8 mouse cellular contexts compared by ENCODE assay signal in the genomic region with DNA sequence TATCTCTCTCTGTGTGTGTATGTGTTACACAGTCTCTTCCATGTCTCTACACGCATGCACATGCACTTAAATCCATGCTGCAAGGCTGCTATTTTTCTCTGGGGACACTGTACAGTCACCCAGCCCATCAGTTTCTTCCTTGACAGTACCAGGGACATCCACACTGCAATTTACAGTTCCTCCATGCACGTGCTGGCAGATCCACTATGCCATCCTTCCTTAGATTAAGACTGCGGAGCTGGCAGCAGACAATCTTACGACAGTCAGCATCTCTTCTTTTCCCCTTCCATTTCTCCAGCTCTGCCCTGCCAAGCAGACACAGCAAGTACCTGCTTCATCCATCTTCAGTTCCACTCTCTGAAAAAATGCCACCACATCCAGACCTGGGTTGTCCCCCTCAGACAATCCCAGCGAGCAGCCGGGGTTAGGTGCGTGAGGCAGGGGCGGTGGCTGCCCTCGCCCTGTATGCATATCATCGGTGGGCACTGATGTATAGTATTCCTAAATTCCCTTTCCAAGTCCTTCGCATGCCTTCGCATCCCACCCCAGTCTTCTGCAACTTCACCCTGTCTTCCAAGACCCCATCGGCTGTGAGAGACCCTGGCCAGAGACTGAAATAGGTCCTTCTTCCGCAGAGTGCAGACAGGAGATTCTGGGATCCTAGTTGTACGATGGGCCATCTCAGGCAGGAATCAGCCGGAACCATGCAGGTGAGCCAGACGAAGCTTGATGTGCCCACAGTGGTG.
DNase-seq lines count a peak whose midpoint lies in the region; ATAC-seq lines count a peak whose summit lies in the region.

No protein-coding gene starts in this region.

- peaks cover 51% of the 10 kb centered on the region for H3K4me1 ChIP-seq in kidney, embryonic 15.5 days
- peaks cover 57% of the 10 kb centered on the region for H3K4me1 ChIP-seq in heart, embryonic 16.5 days (ENCODE audit: control insufficient read depth, insufficient read depth, low read length)

- ATAC-seq in kidney, embryonic 15.5 days (replicated peaks; ENCODE audit: low FRiP score): no peak
- no peak for ATAC-seq in heart, embryonic 16.5 days (replicated peaks; ENCODE audit: extremely low read depth, insufficient read depth, low FRiP score)

- no peak overlapping the region for H3K9ac ChIP-seq in kidney, embryonic 15.5 days
- peak overlapping the region; percentile 54 for H3K9ac ChIP-seq in heart, embryonic 16.5 days (ENCODE audit: low read length)

- H3K27me3 ChIP-seq in kidney, embryonic 15.5 days: no peaks in the 10 kb centered on the region
- no peaks in the 10 kb centered on the region for H3K27me3 ChIP-seq in heart, embryonic 16.5 days (ENCODE audit: control insufficient read depth, insufficient read depth, low read length)

- peak overlapping the region; percentile 56 for H3K4me2 ChIP-seq in kidney, embryonic 15.5 days
- H3K4me2 ChIP-seq in heart, embryonic 16.5 days (ENCODE audit: low read depth, low read length): peak overlapping the region; percentile 63

- DNase-seq in kidney, adult 9 months: no peak
- DNase-seq in cerebellum, postnatal 25 days: peak; percentile 37 to 40
- DNase-seq in left cerebral cortex, postnatal 14 days (ENCODE audit: low spot score in 2 of 2): peak; percentile 30 to 60
- peak; percentile 26 for DNase-seq in right cerebral cortex, postnatal 14 days
- no peak for DNase-seq in natural killer cell, adult 2 months (ENCODE audit: low spot score in 2 of 2)
- DNase-seq in urinary bladder, postnatal 10 days (ENCODE audit: low spot score): no peak

- H3K27ac ChIP-seq in kidney, embryonic 15.5 days: peak overlapping the region; percentile 95
- peak overlapping the region; percentile 96 for H3K27ac ChIP-seq in heart, embryonic 16.5 days (ENCODE audit: low read length)

- 85% methylated on average over 17 of the region's 17 CpGs for WGBS in kidney, embryonic 15.5 days
- 80% methylated on average over 17 of the region's 17 CpGs for WGBS in heart, embryonic 16.5 days

- no peaks in the 10 kb centered on the region for H3K9me3 ChIP-seq in kidney, embryonic 15.5 days (replicated peaks)
- H3K9me3 ChIP-seq in heart, embryonic 16.5 days (replicated peaks; ENCODE audit: control insufficient read depth, low read length): no peaks in the 10 kb centered on the region

- intact Hi-C loops in left cerebral cortex, postnatal 14 days (cut with DNase I): loop anchor here (2.0 to 10.0 kb wide), 5 partner anchors 298 to 1418 kb away; no protein-coding TSS in a partner anchor

- H3K36me3 ChIP-seq in kidney, embryonic 15.5 days: no peaks in the 10 kb centered on the region
- H3K36me3 ChIP-seq in heart, embryonic 16.5 days (ENCODE audit: control insufficient read depth, insufficient read depth): no peaks in the 10 kb centered on the region

- no peak overlapping the region for H3K4me3 ChIP-seq in kidney, embryonic 15.5 days (replicated peaks)
- H3K4me3 ChIP-seq in heart, embryonic 16.5 days (ENCODE audit: low read length): no peak overlapping the region

Comparison
In these comparisons a context has a peak if more than half of its experiments do, and no peak if none do; other contexts are left out.
1. DNase-seq: peak in cerebellum, postnatal 25 days (2 of 2), left cerebral cortex, postnatal 14 days (2 of 2) and right cerebral cortex, postnatal 14 days (single experiment); none in kidney, adult 9 months (single experiment), natural killer cell, adult 2 months (0 of 2) and urinary bladder, postnatal 10 days (single experiment).